Mouse (Mus musculus) CH12.LX (cell line): ENCODE measurements around the gene Nfic. TPM values are rescaled to one million over a fixed set of nuclear protein-coding genes. Genes with fewer than 3 reads are reported as not detected.

Source experiments
- DNase-seq: peaks from one replicate; pipeline ENCODE4 v3.0.0-alpha.2; 2013; ENCODE audit errors: extremely low read depth
- H3K27ac ChIP-seq: 2 replicates; pipeline ENCODE4 v1.5.1; 2012; ENCODE audit warnings: low read depth, mild to moderate bottlenecking, control low read depth, moderate library complexity; ENCODE audit not compliant: insufficient read depth
- H3K27me3 ChIP-seq: replicated peaks from 2 replicates; pipeline ENCODE3; 2012; ENCODE audit warnings: inconsistent platforms
- H3K36me3 ChIP-seq, 2 experiments: replicated peaks in 1 of 2; 2 replicates each; pipeline versions ENCODE3 to v1.6.1; 2012; ENCODE audit warnings: inconsistent platforms in 1 of 2, low read length in 1 of 2, mild to moderate bottlenecking in 1 of 2, mixed read lengths in 1 of 2, moderate library complexity in 1 of 2; ENCODE audit not compliant: control insufficient read depth in 1 of 2, insufficient read depth in 1 of 2
- H3K4me1 ChIP-seq, 2 experiments: 2 replicates each; pipeline ENCODE4 v1.6.1; 2012; ENCODE audit warnings: inconsistent platforms in 1 of 2, moderate library complexity in 1 of 2; ENCODE audit not compliant: insufficient read depth in 2 of 2, control insufficient read depth in 1 of 2
- H3K4me2 ChIP-seq: 2 replicates; pipeline ENCODE4 v1.6.1; 2012; ENCODE audit warnings: low read depth, mild to moderate bottlenecking, control low read depth; ENCODE audit not compliant: poor library complexity, insufficient read depth, severe bottlenecking
- H3K4me3 ChIP-seq, 3 experiments: fragments of 150-350 bp in 1 of 3; sonication (generic) in 1 of 3; replicated peaks in 1 of 3; 2 replicates each; pipeline versions ENCODE3 to v1.5.1; 2011 to 2012; ENCODE audit warnings: low read depth in 2 of 3, low read length in 2 of 3, mild to moderate bottlenecking in 2 of 3, moderate library complexity in 2 of 3, control low read depth in 1 of 3, improper control_type of control experiment in 1 of 3, inconsistent platforms in 1 of 3, mixed read lengths in 1 of 3; ENCODE audit not compliant: poor library complexity in 1 of 3
- H3K79me2 ChIP-seq: replicated peaks from 2 replicates; pipeline ENCODE4 v1.6.1; 2012; ENCODE audit warnings: mild to moderate bottlenecking, moderate library complexity; ENCODE audit not compliant: control insufficient read depth, poor library complexity, insufficient read depth, severe bottlenecking; ENCODE audit errors: extremely low read depth
- H3K9ac ChIP-seq: 2 replicates; pipeline ENCODE4 v1.6.1; 2012; ENCODE audit warnings: low read depth, mild to moderate bottlenecking, control low read depth, moderate library complexity; ENCODE audit not compliant: insufficient read depth
- H3K9me3 ChIP-seq: replicated peaks from 2 replicates; pipeline ENCODE3; 2012; ENCODE audit warnings: low read length, inconsistent platforms, mixed read lengths
- BHLHE40 ChIP-seq: IDR thresholded peaks from 2 replicates; pipeline ENCODE4 v1.6.1; 2011; ENCODE audit warnings: mild to moderate bottlenecking, low read depth, low read length, improper control_type of control experiment
- CHD1 ChIP-seq: IDR thresholded peaks from 2 replicates; pipeline ENCODE4 v1.6.1; 2012; ENCODE audit warnings: low read depth, low read length, improper control_type of control experiment, inconsistent platforms
- CHD2 ChIP-seq: IDR thresholded peaks from 2 replicates; pipeline ENCODE4 v1.6.1; 2011; ENCODE audit warnings: low read length, improper control_type of control experiment
- E2F4 ChIP-seq: IDR thresholded peaks from 2 replicates; pipeline ENCODE4 v1.6.1; 2011; ENCODE audit warnings: low read depth, low read length, improper control_type of control experiment; ENCODE audit not compliant: insufficient replicate concordance
- ELF1 ChIP-seq: IDR thresholded peaks from 2 replicates; pipeline ENCODE4 v1.6.1; 2014; ENCODE audit warnings: low read depth, mild to moderate bottlenecking, inconsistent platforms, low read length, improper control_type of control experiment
- ETS1 ChIP-seq: conservative IDR thresholded peaks from 2 replicates; pipeline ENCODE4 v1.6.1; 2012; ENCODE audit warnings: low read depth, mild to moderate bottlenecking, inconsistent platforms, low read length, improper control_type of control experiment, moderate library complexity
- HCFC1 ChIP-seq: IDR thresholded peaks from 2 replicates; pipeline ENCODE4 v1.6.1; 2012; ENCODE audit warnings: low read depth, mild to moderate bottlenecking, inconsistent platforms, low read length, improper control_type of control experiment
- IRF4 ChIP-seq: IDR thresholded peaks from 2 replicates; pipeline ENCODE4 v1.6.1; 2014; ENCODE audit warnings: low read depth, mild to moderate bottlenecking, inconsistent platforms, low read length, improper control_type of control experiment
- JUN ChIP-seq: IDR thresholded peaks from 2 replicates; pipeline ENCODE4 v1.6.1; 2011; ENCODE audit warnings: low read depth, mild to moderate bottlenecking, low read length, improper control_type of control experiment, moderate library complexity; ENCODE audit not compliant: insufficient read depth
- KAT2A ChIP-seq: IDR thresholded peaks from 2 replicates; pipeline ENCODE4 v1.6.1; 2012; ENCODE audit warnings: low read length, improper control_type of control experiment, inconsistent platforms; ENCODE audit not compliant: insufficient replicate concordance
- MAX ChIP-seq: IDR thresholded peaks from 2 replicates; pipeline ENCODE4 v1.6.1; 2011; ENCODE audit warnings: low read length, improper control_type of control experiment
- MAZ ChIP-seq: IDR thresholded peaks from 2 replicates; pipeline ENCODE4 v1.6.1; 2012; ENCODE audit warnings: low read depth, mild to moderate bottlenecking, inconsistent platforms, low read length, improper control_type of control experiment, moderate library complexity
- MXI1 ChIP-seq: IDR thresholded peaks from 2 replicates; pipeline ENCODE4 v1.6.1; 2011; ENCODE audit warnings: mild to moderate bottlenecking, low read depth, low read length, improper control_type of control experiment
- MYC ChIP-seq: IDR thresholded peaks from 2 replicates; pipeline ENCODE4 v1.6.1; 2011; ENCODE audit warnings: low read depth, mild to moderate bottlenecking, improper control_type of control experiment, low read length
- NRF1 ChIP-seq: IDR thresholded peaks from 2 replicates; pipeline ENCODE4 v1.6.1; 2014; ENCODE audit warnings: low read depth, mild to moderate bottlenecking, inconsistent platforms, low read length, improper control_type of control experiment, moderate library complexity
- PAX5 ChIP-seq: IDR thresholded peaks from 2 replicates; pipeline ENCODE4 v1.6.1; 2012; ENCODE audit warnings: low read length, inconsistent platforms, mixed read lengths
- POLR2AphosphoS2 ChIP-seq: IDR thresholded peaks from 2 replicates; pipeline ENCODE4 v1.6.1; 2011; ENCODE audit warnings: low read depth, low read length, improper control_type of control experiment
- RCOR1 ChIP-seq: conservative IDR thresholded peaks from 2 replicates; pipeline ENCODE4 v1.6.1; 2012; ENCODE audit warnings: low read depth, mild to moderate bottlenecking, inconsistent platforms, low read length, improper control_type of control experiment
- SIN3A ChIP-seq: IDR thresholded peaks from 2 replicates; pipeline ENCODE4 v1.6.1; 2012; ENCODE audit warnings: low read length, improper control_type of control experiment, inconsistent platforms
- SMC3 ChIP-seq: IDR thresholded peaks from 2 replicates; pipeline ENCODE4 v1.6.1; 2011; ENCODE audit warnings: low read depth, low read length, improper control_type of control experiment
- TBP ChIP-seq: conservative IDR thresholded peaks from 2 replicates; pipeline ENCODE4 v1.6.1; 2011; ENCODE audit warnings: low read depth, low read length, improper control_type of control experiment
- TCF12 ChIP-seq: IDR thresholded peaks from 2 replicates; pipeline ENCODE4 v1.6.1; 2014; ENCODE audit warnings: low read depth, mild to moderate bottlenecking, inconsistent platforms, low read length, improper control_type of control experiment
- UBTF ChIP-seq: IDR thresholded peaks from 2 replicates; pipeline ENCODE4 v1.6.1; 2012; ENCODE audit warnings: low read depth, mild to moderate bottlenecking, inconsistent platforms, low read length, improper control_type of control experiment, moderate library complexity
- ZC3H11A ChIP-seq: IDR thresholded peaks from 2 replicates; pipeline ENCODE4 v1.6.1; 2012; ENCODE audit warnings: low read depth, mild to moderate bottlenecking, inconsistent platforms, low read length, improper control_type of control experiment
- ZMIZ1 ChIP-seq: IDR thresholded peaks from 2 replicates; pipeline ENCODE4 v1.6.1; 2012; ENCODE audit warnings: low read depth, mild to moderate bottlenecking, inconsistent platforms, low read length, improper control_type of control experiment
- dilution Hi-C: fragments of 300-500 bp; cut with MboI; formaldehyde crosslinking; loops from 2 replicates; pipeline ENCODE4 v1.14.3; 2020; ENCODE audit warnings: low sequenced_read_pairs; ENCODE audit not compliant: extremely low pct_unique_long_range_greater_than_20kb, extremely low pct_ligation_motif_present
- in situ Hi-C: fragments of 300-500 bp; cut with MboI; formaldehyde crosslinking; loops from 3 replicates; pipeline ENCODE4 v1.14.3; 2019; ENCODE audit warnings: low sequenced_read_pairs, low pct_ligation_motif_present, low pct_unique_long_range_greater_than_20kb, mixed read lengths
- polyA plus RNA-seq: library from polyadenylated mRNA; unstranded; fragments of >175 nt; gene quantifications from 2 replicates; pipeline ENCODE4 v1.2.1, GENCODE M21; 2012; ENCODE audit warnings: low read depth; ENCODE audit not compliant: insufficient read length
- total RNA-seq, 2 experiments: library from RNA; depleted of rRNA; stranded (reverse); fragments of 300-350 nt in 1 of 2; fragments of >200 nt in 1 of 2; gene quantifications; 2 replicates each; pipeline ENCODE4 v1.2.3; 2012 to 2014

Nfic gene
- total and polyA plus RNA-seq, 3 experiments: 0.07 to 4.7 (median 4.0) TPM

- H3K4me3 ChIP-seq: no peak overlapping the region
- in situ Hi-C loops: no loop called here
- no peak overlapping the region for H3K9ac ChIP-seq
- no peak overlapping the region for H3K4me2 ChIP-seq
- no peak for DNase-seq
- H3K79me2 ChIP-seq: no peaks in the 10 kb centered on the region
- H3K9me3 ChIP-seq: no peaks in the 10 kb centered on the region
- peaks cover 15% of the 10 kb centered on the region for H3K27me3 ChIP-seq
- dilution Hi-C loops: no loop called here
- no peaks in the 10 kb centered on the region for H3K36me3 ChIP-seq
- peaks cover 21 to 42% of the 10 kb centered on the region in 2 experiments for H3K4me1 ChIP-seq
- no peak overlapping the region for H3K27ac ChIP-seq
- no peak for TF ChIP-seq CHD2
- no peak for TF ChIP-seq TBP
- TF ChIP-seq ELF1: no peak
- TF ChIP-seq TCF12: no peak
- no peak for TF ChIP-seq MYC
- no peak for TF ChIP-seq BHLHE40
- no peak for TF ChIP-seq MAZ
- no peak for TF ChIP-seq UBTF
- TF ChIP-seq E2F4: no peak
- no peak for TF ChIP-seq ZMIZ1
- no peak for TF ChIP-seq RCOR1
- no peak for TF ChIP-seq KAT2A
- TF ChIP-seq JUN: no peak
- no peak for TF ChIP-seq POLR2AphosphoS2
- TF ChIP-seq ZC3H11A: no peak
- no peak for TF ChIP-seq HCFC1
- no peak for TF ChIP-seq IRF4
- no peak for TF ChIP-seq ETS1
Measured at GRCm38 (mm10) chr10:81434361-81435263, 20.8 kb downstream of the Nfic start.

DNA sequence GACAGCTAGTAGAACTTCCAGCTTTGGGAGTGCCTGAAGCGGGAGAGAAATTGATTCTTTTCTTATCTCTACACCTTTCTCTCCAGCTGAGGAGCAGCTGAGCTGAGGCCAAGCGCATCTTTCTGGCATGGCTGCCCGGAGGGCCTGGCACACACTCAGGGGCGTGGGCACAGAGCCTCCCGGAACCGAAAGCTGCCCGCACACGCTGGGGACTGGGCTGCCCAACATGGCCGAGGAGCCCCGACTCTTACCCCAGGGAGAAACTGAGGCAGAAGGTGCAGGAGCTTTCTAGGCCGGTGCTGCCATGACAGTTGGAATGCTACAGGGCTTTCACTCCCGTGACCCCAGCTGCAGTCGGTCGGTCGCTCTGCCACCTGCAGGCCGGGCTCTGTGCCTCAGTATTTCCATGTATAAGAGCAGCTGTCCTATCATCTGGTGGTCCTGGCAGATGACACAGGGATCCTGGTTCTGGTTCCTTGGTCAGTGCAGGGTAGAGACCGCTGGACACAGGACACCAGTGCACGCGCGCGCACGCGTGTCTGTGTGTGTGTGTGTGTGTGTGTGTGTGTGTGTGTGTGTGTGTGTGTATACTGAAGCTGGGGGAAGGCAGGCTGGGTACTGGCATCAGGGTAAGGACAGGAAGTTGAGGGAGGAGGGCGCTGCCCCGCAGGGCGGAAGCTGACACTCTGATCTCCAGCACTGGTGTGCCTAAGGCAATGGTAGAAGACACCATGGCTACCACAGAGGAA lies 21.7 kb downstream of the Nfic start:
- H3K9me3 ChIP-seq: no peaks in the 10 kb centered on the region
- peaks cover 15% of the 10 kb centered on the region for H3K27me3 ChIP-seq
- H3K36me3 ChIP-seq: no peaks in the 10 kb centered on the region
- TF ChIP-seq TCF12 (no peak), SMC3 (peak; percentile 8; the same call in 1 of the 2 replicates), TBP (no peak), NRF1 (no peak), MAX (no peak), MXI1 (no peak), CHD1 (no peak), SIN3A (0 out of 2 replicates have a peak, but pooled peaks have one; percentile 1), PAX5 (no peak)
- DNase-seq: no peak
- H3K9ac ChIP-seq: no peak overlapping the region
- peaks cover 27 to 51% of the 10 kb centered on the region in 2 experiments for H3K4me1 ChIP-seq
- H3K4me2 ChIP-seq: no peak overlapping the region
- H3K27ac ChIP-seq: no peak overlapping the region
- H3K4me3 ChIP-seq: no peak overlapping the region
- in situ Hi-C loops (no loop called here), dilution Hi-C loops (no loop called here)
- H3K79me2 ChIP-seq: no peaks in the 10 kb centered on the region
